Mouse (Mus musculus) neural tube, embryonic 14.5 days (tissue): ENCODE results near the gene Gadd45b. TPM values are rescaled to one million over a fixed set of nuclear protein-coding genes. Genes with fewer than 3 reads are reported as not detected.

Experiments used
- ATAC-seq: fragments of 200-750 bp; cut with Nextera tagmentation; 2 replicates; pipeline ENCODE4 v1.8.0; 2017; ENCODE audit warnings: low read depth, mild to moderate bottlenecking, moderate TSS enrichment, moderate library complexity
- H3K27ac ChIP-seq: fragments of 300-500 bp; sonication (generic); 2 replicates; pipeline ENCODE4 v1.5.1; 2014; ENCODE audit warnings: low read depth, mild to moderate bottlenecking, control low read depth, low read length, moderate library complexity, mixed read lengths
- H3K27me3 ChIP-seq: fragments of 300-500 bp; sonication (generic); 2 replicates; pipeline ENCODE4 v1.6.1; 2014; ENCODE audit warnings: low read length; ENCODE audit not compliant: control insufficient read depth, insufficient read depth
- H3K36me3 ChIP-seq: fragments of 300-500 bp; sonication (generic); 2 replicates; pipeline ENCODE4 v1.6.1; 2014; ENCODE audit warnings: low read length, mixed read lengths; ENCODE audit not compliant: control insufficient read depth, insufficient read depth
- H3K4me1 ChIP-seq: fragments of 300-500 bp; sonication (generic); 2 replicates; pipeline ENCODE4 v1.6.1; 2014; ENCODE audit warnings: low read length; ENCODE audit not compliant: control insufficient read depth, insufficient read depth
- H3K4me2 ChIP-seq: fragments of 300-500 bp; sonication (generic); 2 replicates; pipeline ENCODE4 v1.6.1; 2014; ENCODE audit warnings: mild to moderate bottlenecking, low read depth, low read length, control low read depth
- H3K4me3 ChIP-seq: fragments of 300-500 bp; sonication (generic); 2 replicates; pipeline ENCODE4 v1.5.1; 2014; ENCODE audit warnings: low read depth, low read length, control low read depth, mixed read lengths
- H3K9ac ChIP-seq: fragments of 300-500 bp; sonication (generic); replicated peaks from 2 replicates; pipeline ENCODE4 v1.6.1; 2014; ENCODE audit warnings: low read depth, mild to moderate bottlenecking, control low read depth, low read length, mixed read lengths
- H3K9me3 ChIP-seq: fragments of 300-500 bp; sonication (generic); 2 replicates; pipeline ENCODE4 v1.6.1; 2016; ENCODE audit warnings: low read length; ENCODE audit not compliant: control insufficient read depth
- WGBS: fragments of 180-500 bp; shearing (Covaris S2); extraction: QIAGEN DNeasy Blood & Tissue Kit; methylation state at CpG from one replicate; pipeline ENCODE4 v1.1.7; 2014; 5-methylcytosine and 5-hydroxymethylcytosine counted together
- polyA plus RNA-seq: library from polyadenylated mRNA; unstranded; fragments of >200 nt; fragmentation: Nextera tagmentation; extraction: Ambion mirVana; gene quantifications from 2 replicates; pipeline ENCODE4 v1.2.1, GENCODE M21; 2014

Gene Gadd45b
- polyA plus RNA-seq, 1 experiment from 2014 or later = 7.6 TPM

DNA sequence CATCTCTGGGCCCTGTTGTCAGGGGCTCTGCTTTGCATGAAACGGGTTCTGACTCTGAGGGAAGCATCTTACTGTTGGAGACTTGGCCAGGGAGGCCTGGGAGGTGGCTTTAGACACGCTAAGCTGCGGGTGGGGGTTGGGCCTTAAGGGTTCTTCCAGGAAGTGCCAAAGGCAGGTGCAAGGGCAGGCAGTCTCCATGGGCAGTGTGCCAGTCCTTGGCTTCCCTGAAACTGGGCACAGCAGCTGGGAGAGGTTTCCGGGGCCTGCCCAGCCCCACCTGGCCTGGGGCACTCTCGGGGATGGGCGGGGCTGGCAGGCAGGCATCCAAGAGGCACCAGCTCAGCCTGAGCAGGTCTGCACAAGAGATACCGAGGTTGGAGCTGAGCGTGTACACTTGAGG, 7.8 kb downstream of the Gadd45b start:
- H3K27me3 ChIP-seq = peaks cover 32% of the 10 kb centered on the region

GRCm38 (mm10) chr10:80938831-80939550, 9.1 kb downstream of the Gadd45b start:
- peak overlapping the region; percentile 59 for H3K4me2 ChIP-seq
- no peak overlapping the region for H3K27ac ChIP-seq
- H3K4me3 ChIP-seq = peak overlapping the region; percentile 26
- H3K36me3 ChIP-seq = no peaks in the 10 kb centered on the region
- peak overlapping the region; percentile 46 for H3K9ac ChIP-seq
- 8% methylated on average over 10 of the region's 15 CpGs for WGBS
- H3K9me3 ChIP-seq = no peaks in the 10 kb centered on the region
- H3K27me3 ChIP-seq = peaks cover 21% of the 10 kb centered on the region
- ATAC-seq = peak; percentile 44; the same call in 1 of the 2 replicates
- H3K4me1 ChIP-seq = peaks cover 40% of the 10 kb centered on the region

More for the DNA sequence above, 7.8 kb downstream of the Gadd45b start:
- Histone ChIP-seq H3K4me1 (peaks cover 49% of the 10 kb centered on the region), H3K36me3 (no peaks in the 10 kb centered on the region), H3K9ac (no peak overlapping the region), H3K4me3 (no peak overlapping the region), H3K9me3 (no peaks in the 10 kb centered on the region), H3K27ac (no peak overlapping the region), H3K4me2 (no peak overlapping the region)
- WGBS = 22% methylated on average over 8 of the region's 8 CpGs
- no peak; the same call in 1 of the 2 replicates for ATAC-seq

DNA sequence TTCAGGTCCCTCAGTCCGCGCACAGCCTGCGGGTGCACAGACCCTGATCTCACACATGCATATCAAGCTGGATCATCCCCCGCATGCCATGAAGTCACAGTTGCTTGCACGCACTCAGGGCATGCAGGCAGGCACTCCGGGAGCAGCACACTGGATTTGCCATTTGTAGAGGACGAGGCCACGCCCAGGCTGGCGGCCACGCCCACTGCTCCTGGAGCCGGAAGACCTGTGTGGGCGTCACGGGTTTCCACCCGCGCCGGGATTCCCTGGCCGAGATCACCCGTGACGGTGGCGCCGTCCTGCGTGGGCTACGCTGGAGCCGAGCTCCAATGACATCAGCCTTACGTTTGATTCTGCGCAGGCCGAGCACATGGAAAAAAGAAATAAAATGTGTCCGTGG, 9.8 kb downstream of the Gadd45b start:
- peak overlapping the region; percentile 68 for H3K27ac ChIP-seq
- 2% methylated on average over 28 of the region's 28 CpGs for WGBS
- H3K4me3 ChIP-seq = peak overlapping the region; percentile 26
- no peaks in the 10 kb centered on the region for H3K9me3 ChIP-seq
- no peaks in the 10 kb centered on the region for H3K36me3 ChIP-seq
- peak; percentile 50 for ATAC-seq
- H3K4me2 ChIP-seq = peak overlapping the region; percentile 59
- H3K4me1 ChIP-seq = peaks cover 38% of the 10 kb centered on the region; the same call in 1 of the 2 replicates
- peaks cover 14% of the 10 kb centered on the region for H3K27me3 ChIP-seq
- H3K9ac ChIP-seq = peak overlapping the region; percentile 46; the same call in 1 of the 2 replicates

DNA sequence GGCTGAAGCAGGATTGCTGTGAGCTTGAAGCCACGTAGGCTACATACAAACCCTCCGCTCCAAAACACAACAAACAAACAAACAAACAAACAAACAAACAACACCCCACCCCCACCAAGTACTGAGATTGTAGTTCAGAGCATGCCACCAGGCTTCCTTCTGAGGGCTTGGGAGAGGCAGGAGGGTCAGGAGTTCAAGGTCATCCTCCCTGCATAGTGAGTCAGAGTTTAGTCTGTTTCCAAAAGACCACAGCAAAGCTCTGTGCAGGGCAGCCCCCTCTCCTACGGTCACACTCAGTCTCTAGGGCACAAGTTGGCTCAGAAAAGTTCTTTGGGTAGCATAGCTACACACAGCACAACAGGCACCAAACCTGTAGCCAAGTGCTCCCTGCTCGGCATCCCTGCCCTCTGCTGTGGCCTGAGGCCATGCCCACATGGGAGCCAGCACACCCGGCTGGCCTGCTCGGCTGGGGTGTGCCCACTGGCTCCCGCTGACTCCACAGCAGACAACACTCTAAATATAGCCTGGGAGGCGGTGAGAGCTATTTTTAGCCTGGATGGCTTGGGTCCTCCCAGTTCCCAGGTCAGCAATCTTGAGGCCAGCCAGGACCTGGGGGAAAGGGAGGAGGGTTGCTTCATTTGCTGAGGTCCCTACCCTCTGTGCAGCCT, 10.6 kb downstream of the Gadd45b start:
- Histone ChIP-seq H3K4me2 (peak overlapping the region; percentile 59), H3K36me3 (no peaks in the 10 kb centered on the region), H3K27ac (peak overlapping the region; percentile 68), H3K27me3 (peaks cover 9% of the 10 kb centered on the region; the same call in 1 of the 2 replicates), H3K9ac (no peak overlapping the region; the same call in 1 of the 2 replicates), H3K4me1 (peaks cover 38% of the 10 kb centered on the region; the same call in 1 of the 2 replicates), H3K4me3 (no peak overlapping the region), H3K9me3 (no peaks in the 10 kb centered on the region)
- ATAC-seq = no peak
- WGBS = 46% methylated on average over 8 of the region's 8 CpGs

DNA sequence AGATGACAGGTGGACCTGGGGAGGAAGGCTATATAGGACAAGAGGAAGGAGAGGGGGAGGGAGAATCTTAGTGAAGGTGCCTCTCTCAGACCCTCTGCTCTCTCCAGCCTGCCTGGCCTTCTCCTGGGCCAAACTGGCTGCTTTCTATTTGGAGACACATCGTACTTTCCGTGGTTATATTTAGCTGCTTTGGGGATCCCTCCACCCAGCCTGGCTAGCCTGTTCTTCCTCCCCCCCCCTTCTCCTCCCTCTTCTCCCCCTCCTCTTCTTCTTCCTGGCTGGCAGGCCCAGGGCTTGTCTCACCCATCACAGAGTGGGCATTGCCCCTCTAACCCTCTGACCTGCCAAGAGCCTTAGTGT, 11.1 kb downstream of the Gadd45b start:
- Histone ChIP-seq H3K4me3 (no peak overlapping the region), H3K4me1 (peaks cover 36% of the 10 kb centered on the region; the same call in 1 of the 2 replicates), H3K9me3 (no peaks in the 10 kb centered on the region), H3K27me3 (peaks cover 9% of the 10 kb centered on the region; the same call in 1 of the 2 replicates), H3K4me2 (no peak overlapping the region), H3K36me3 (no peaks in the 10 kb centered on the region), H3K27ac (no peak overlapping the region), H3K9ac (no peak overlapping the region)
- 75% methylated on average over 2 of the region's 2 CpGs for WGBS
- ATAC-seq = no peak

- Histone ChIP-seq H3K27ac (no peak overlapping the region), H3K9me3 (no peaks in the 10 kb centered on the region), H3K4me1 (peaks cover 21% of the 10 kb centered on the region; the same call in 1 of the 2 replicates), H3K36me3 (no peaks in the 10 kb centered on the region), H3K4me3 (no peak overlapping the region), H3K9ac (no peak overlapping the region), H3K27me3 (no peaks in the 10 kb centered on the region), H3K4me2 (no peak overlapping the region)
- ATAC-seq = no peak
- WGBS = 65% methylated on average over 8 of the region's 8 CpGs
Observed at GRCm38 (mm10) chr10:80942919-80943318, 13.0 kb downstream of the Gadd45b start.

DNA sequence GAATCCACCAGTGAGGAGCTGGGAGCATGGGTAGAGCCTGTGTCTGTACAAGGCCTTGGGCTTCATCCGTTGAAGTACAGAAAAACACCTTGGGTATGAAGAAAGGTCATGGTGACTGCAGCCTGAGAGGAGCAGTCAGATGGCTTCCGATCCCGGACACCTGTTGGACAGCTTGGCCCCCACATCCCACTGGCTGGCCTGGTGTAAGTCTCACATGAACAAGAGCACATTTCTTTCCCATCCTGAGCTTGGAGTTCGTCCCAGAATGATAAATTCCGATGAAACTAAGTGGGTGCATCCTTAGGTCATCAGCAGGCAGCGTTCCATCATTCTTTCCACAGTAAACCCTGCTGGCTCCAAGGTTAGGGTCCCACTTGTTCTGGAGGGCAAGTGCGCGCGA, 13.8 kb downstream of the Gadd45b start:
- H3K27ac ChIP-seq = no peak overlapping the region
- no peak overlapping the region for H3K4me3 ChIP-seq
- H3K27me3 ChIP-seq = no peaks in the 10 kb centered on the region
- H3K36me3 ChIP-seq = no peaks in the 10 kb centered on the region
- no peak overlapping the region for H3K9ac ChIP-seq
- WGBS = 85% methylated on average over 9 of the region's 9 CpGs
- no peak overlapping the region for H3K4me2 ChIP-seq
- ATAC-seq = no peak
- H3K4me1 ChIP-seq = peaks cover 15% of the 10 kb centered on the region; the same call in 1 of the 2 replicates
- no peaks in the 10 kb centered on the region for H3K9me3 ChIP-seq

DNA sequence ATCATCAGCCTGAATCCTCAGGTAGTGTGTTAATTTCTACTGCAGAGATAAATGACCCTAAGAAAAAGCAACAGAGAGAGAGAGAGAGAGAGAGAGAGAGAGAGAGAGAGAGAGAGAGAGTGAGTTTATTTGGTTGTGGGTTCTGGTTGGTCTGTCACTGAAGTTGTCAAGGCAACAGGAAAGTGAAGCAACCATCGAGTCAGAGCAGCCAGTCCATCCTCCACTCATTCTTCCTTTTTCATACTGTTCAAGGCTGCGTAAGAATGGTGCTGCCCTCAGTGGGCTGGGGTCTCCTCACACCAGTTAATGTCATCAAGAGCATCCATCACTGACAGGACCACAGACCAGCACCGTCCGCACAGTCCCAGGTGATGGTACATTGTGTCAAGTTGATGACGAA, 14.4 kb downstream of the Gadd45b start:
- H3K36me3 ChIP-seq = no peaks in the 10 kb centered on the region
- no peak for ATAC-seq
- H3K9me3 ChIP-seq = no peaks in the 10 kb centered on the region
- peaks cover 11% of the 10 kb centered on the region; the same call in 1 of the 2 replicates for H3K4me1 ChIP-seq
- no peak overlapping the region for H3K9ac ChIP-seq
- H3K4me3 ChIP-seq = no peak overlapping the region
- WGBS = 80% methylated on average over 5 of the region's 5 CpGs
- no peaks in the 10 kb centered on the region for H3K27me3 ChIP-seq
- H3K27ac ChIP-seq = no peak overlapping the region
- H3K4me2 ChIP-seq = no peak overlapping the region
